Mouse (Mus musculus) erythroblast, embryonic 14.5 days (primary cell): ENCODE measurements around the gene Mfng. TPM values are rescaled to one million over a fixed set of nuclear protein-coding genes. Genes with fewer than 3 reads are reported as not detected.

ENCODE experiments used
- H3K27me3 ChIP-seq: 2 replicates; pipeline ENCODE4 v1.6.1; 2012; ENCODE audit warnings: inconsistent platforms; ENCODE audit not compliant: control insufficient read depth
- H3K36me3 ChIP-seq: 2 replicates; pipeline ENCODE4 v1.6.1; 2012; ENCODE audit warnings: mild to moderate bottlenecking, inconsistent platforms; ENCODE audit not compliant: control insufficient read depth
- H3K4me1 ChIP-seq: 2 replicates; pipeline ENCODE4 v1.6.1; 2012; ENCODE audit warnings: inconsistent platforms; ENCODE audit not compliant: control insufficient read depth
- H3K4me3 ChIP-seq: replicated peaks from 2 replicates; pipeline ENCODE3; 2012; ENCODE audit warnings: moderate library complexity, mild to moderate bottlenecking, inconsistent platforms
- H3K9me3 ChIP-seq: 2 replicates; pipeline ENCODE4 v1.6.1; 2012; ENCODE audit warnings: low read length, inconsistent platforms, mixed read lengths; ENCODE audit not compliant: control insufficient read depth
- GATA1 ChIP-seq: IDR thresholded peaks from 2 replicates; pipeline ENCODE4 v1.6.1; 2012; ENCODE audit warnings: low read length, inconsistent platforms, mixed read lengths
- TAL1 ChIP-seq: IDR thresholded peaks from 3 replicates; pipeline ENCODE4 v1.6.1; 2012; ENCODE audit warnings: low read length, inconsistent platforms, mixed read lengths
- polyA plus RNA-seq: library from polyadenylated mRNA; stranded (reverse); fragments of >175 nt; gene quantifications from 2 replicates; pipeline ENCODE4 v1.2.3, GENCODE M21; 2012

Mfng gene
- polyA plus RNA-seq, 1 experiment: 0.13 TPM

DNA sequence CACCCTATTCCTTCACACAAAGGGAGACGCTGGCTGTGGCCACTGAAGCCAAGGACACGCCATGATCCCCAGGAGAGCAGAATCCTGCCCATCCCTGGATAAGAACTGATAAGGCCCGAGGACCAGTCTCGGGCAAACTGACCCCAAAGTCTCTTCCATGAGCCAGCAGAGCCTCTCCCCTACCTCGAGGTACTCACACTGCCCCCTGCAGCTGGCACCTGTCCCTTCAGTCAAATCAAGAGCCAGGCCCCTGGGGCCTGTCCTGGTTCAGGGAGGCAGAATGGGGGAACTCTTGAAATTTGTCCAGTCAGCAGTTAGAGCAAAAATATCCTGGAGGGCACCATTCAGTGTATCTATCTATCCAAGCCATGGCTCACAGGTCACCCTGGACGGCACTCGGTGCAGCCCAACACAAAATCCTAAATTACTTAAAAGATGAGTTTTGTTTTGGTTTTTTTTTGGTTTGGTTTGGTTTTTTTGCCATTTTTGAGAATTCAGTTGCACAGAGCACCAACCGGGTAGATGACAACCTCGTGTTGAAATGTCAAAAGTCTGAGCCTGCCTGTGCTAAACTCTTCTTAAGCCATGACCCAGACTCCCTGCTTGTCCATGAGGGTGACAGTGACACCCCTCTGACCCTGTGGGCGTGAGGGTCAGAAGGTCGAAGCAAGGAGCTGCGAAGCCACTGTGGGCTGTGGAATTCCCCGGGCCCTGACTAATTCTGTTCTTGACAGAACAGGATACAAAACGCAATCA is 9.3 kb upstream of the Mfng start:
- H3K9me3 ChIP-seq: no peaks in the 10 kb centered on the region
- no peaks in the 10 kb centered on the region; the same call in 1 of the 2 replicates for H3K36me3 ChIP-seq
- TF ChIP-seq TAL1: no peak
- TF ChIP-seq GATA1: no peak
- no peak overlapping the region for H3K4me3 ChIP-seq
- H3K27me3 ChIP-seq: no peaks in the 10 kb centered on the region
- no peaks in the 10 kb centered on the region for H3K4me1 ChIP-seq

DNA sequence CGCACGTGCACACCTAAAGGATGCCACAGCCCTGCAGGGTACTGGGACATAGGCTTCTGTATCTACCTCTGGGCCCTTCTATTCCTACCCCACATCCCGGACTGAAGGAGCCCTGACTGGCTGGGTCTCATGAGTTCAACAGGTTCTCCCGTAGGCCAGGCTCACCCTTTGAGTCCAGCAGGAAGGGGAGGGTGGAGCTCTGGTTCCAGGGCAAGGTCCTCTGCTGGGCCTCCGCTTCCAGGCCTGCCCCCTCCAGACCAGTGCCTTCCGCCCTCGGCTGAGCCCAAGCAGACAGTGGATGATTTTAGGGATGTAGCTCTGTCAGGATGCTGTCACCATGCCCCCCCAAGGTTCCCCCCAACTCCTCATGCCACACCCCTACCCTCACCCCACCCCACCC is 7.6 kb upstream of the Mfng start:
- TF ChIP-seq TAL1 (no peak), GATA1 (no peak)
- H3K4me3 ChIP-seq: no peak overlapping the region
- H3K9me3 ChIP-seq: peaks cover 6% of the 10 kb centered on the region
- H3K4me1 ChIP-seq: no peaks in the 10 kb centered on the region
- H3K36me3 ChIP-seq: peaks cover 5% of the 10 kb centered on the region; the same call in 1 of the 2 replicates
- no peaks in the 10 kb centered on the region for H3K27me3 ChIP-seq

DNA sequence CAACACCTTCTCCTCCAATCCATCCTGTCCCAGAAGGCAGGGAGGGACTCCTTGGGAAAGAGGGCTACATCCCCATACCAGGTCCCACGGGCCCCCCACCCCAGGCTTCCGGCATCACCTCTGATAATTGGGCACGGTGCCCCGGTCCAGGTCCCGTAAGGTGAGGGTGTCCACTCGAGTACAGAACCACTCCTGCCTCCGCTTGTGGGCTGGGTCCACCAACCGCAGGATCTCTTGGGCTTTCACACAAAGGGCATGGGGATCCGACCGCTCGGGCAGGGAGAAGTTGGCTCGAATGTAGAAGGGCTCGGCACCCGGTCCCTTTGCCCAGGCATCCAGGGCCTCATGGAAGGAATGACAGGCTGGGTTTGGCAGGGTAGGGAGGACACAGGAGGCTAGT is 7.1 kb upstream of the Mfng start:
- peaks cover 8% of the 10 kb centered on the region; the same call in 1 of the 2 replicates for H3K36me3 ChIP-seq
- peaks cover 6% of the 10 kb centered on the region for H3K9me3 ChIP-seq
- H3K4me3 ChIP-seq: no peak overlapping the region
- no peaks in the 10 kb centered on the region for H3K27me3 ChIP-seq
- TF ChIP-seq GATA1 (no peak), TAL1 (no peak)
- H3K4me1 ChIP-seq: no peaks in the 10 kb centered on the region

DNA sequence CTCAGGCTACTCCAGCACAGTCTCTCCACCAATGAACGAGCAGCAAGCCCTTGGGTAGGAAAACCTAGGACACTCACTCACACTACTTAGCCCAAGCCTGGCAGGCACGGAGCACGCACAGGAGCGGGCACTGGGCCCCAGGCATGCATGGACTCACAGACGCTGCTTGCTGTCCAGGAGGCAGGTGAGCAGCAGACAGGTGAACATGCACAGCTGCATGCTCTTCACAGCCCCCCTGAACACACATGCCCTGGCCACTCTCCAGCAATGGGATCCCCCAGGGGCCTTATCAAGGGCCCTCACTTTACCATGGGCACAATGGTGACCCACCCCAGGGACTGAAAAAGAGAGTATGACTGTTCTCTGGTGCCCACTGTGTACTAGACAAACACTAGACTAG is 6.4 kb upstream of the Mfng start:
- no peaks in the 10 kb centered on the region for H3K4me1 ChIP-seq
- TF ChIP-seq TAL1 (no peak), GATA1 (no peak)
- no peaks in the 10 kb centered on the region for H3K27me3 ChIP-seq
- H3K36me3 ChIP-seq: peaks cover 12% of the 10 kb centered on the region; the same call in 1 of the 2 replicates
- H3K4me3 ChIP-seq: no peak overlapping the region
- peaks cover 6% of the 10 kb centered on the region for H3K9me3 ChIP-seq

DNA sequence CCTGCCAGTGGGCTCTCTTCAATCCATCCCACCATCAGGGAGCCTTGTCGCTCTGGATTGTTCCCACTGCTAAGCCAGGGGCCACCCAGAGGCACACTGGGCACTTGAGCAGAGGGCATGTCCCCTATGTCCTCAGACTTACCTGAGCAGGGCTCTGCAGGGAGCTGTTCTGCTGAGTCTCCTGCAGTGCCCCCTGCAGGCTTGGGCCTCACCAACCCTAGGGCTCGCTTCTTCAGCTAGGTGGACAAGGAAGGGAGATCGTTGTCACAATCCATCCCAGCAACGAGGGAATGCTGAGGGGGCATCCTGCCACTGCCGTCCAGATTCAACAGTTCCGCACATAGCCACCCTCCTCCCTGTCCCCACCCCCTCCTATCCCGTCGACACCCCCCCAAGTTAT is 6.0 kb upstream of the Mfng start:
- TF ChIP-seq GATA1: no peak
- TF ChIP-seq TAL1: no peak
- H3K36me3 ChIP-seq: peaks cover 12% of the 10 kb centered on the region; the same call in 1 of the 2 replicates
- H3K9me3 ChIP-seq: peaks cover 6% of the 10 kb centered on the region

DNA sequence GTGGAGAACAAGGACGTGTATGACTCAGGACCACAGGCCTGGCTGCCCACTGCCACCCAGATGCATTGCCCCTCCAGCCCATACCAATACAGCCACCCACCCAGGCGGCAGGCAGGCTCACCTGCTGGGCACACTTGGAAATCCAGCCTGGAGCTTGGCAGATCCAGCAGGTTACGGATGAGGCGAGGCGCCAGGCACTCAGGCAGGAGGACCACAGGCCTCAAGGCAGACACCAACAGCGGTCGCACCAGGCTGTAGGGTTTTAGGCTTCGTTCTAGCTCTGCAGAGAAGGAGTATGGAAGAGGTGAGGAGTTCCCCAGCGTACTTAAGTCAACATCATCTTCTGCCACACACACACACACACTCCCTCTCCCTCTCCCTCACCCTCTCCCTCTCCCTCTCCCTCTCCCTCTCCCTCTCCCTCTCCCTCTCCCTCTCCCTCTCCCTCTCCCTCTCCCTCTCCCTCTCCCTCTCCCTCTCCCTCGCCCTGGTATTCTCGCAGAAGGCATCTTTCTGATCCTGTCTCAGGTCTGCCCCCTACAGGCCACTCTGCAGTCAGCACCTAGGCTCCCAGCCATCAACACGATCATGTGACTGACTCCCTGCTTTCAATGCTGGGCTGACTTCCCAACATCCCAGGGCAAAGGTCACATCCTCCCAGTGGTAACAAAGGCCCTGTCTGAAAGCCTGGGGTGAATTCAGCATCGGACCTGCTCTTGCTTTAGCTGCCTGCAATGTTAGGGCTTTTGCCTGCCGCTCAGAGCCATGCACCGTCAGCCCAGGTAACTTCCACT is 5.0 kb upstream of the Mfng start:
- Histone ChIP-seq H3K4me1 (peaks cover 4% of the 10 kb centered on the region), H3K9me3 (peaks cover 6% of the 10 kb centered on the region), H3K4me3 (no peak overlapping the region), H3K27me3 (no peaks in the 10 kb centered on the region), H3K36me3 (peaks cover 12% of the 10 kb centered on the region; the same call in 1 of the 2 replicates)
- TF ChIP-seq TAL1 (no peak), GATA1 (no peak)

More for the DNA sequence above, 6.0 kb upstream of the Mfng start:
- no peaks in the 10 kb centered on the region for H3K4me1 ChIP-seq
- H3K4me3 ChIP-seq: no peak overlapping the region
- no peaks in the 10 kb centered on the region for H3K27me3 ChIP-seq

DNA sequence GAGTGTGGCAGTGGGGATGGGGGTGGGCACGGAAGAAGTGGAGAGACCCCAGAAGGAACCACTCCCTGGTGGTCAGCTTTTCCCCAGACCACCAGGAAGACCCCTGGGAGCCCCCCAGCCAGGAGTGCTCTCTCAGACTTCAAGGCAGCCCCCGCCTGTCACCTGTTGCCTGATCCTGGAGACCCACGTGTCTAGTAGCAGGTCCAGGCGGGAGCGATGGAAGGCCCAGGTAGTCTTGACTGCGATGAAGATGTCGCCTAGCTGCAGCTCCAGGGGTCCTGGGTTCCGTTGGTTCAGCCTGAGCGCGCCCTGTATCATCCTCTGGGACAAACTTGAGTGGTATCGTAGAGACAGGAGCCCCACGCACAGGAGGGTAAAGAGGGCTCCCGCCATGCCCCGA is 419 bp downstream of the Mfng start:
- no peak for TF ChIP-seq GATA1
- TF ChIP-seq TAL1: no peak
- Histone ChIP-seq H3K4me1 (peaks cover 21% of the 10 kb centered on the region), H3K36me3 (peaks cover 12% of the 10 kb centered on the region; the same call in 1 of the 2 replicates), H3K9me3 (peaks cover 17% of the 10 kb centered on the region), H3K4me3 (peak overlapping the region; percentile 42), H3K27me3 (no peaks in the 10 kb centered on the region)

DNA sequence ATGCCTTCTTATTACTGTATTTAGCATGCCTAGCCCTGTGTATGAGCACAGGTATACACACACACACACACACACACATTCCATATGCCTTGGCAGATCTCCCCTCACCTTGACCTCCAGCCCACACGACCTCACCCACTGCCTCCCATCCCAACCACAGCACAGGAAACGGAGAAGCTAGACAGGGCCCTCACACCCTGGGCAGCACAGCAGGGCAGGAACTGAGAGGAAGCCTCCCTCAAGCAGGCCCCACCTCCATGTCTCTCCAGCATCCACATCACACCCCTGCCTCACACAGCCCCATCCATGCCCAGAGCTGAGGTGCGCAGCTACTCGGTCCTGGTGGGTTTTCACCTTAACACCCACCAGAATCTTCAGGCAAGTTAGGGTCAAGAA is 909 bp downstream of the Mfng start:
- Histone ChIP-seq H3K27me3 (no peaks in the 10 kb centered on the region), H3K4me1 (peaks cover 21% of the 10 kb centered on the region), H3K36me3 (peaks cover 12% of the 10 kb centered on the region; the same call in 1 of the 2 replicates), H3K9me3 (peaks cover 17% of the 10 kb centered on the region), H3K4me3 (no peak overlapping the region)
- TF ChIP-seq GATA1 (no peak), TAL1 (no peak)

DNA sequence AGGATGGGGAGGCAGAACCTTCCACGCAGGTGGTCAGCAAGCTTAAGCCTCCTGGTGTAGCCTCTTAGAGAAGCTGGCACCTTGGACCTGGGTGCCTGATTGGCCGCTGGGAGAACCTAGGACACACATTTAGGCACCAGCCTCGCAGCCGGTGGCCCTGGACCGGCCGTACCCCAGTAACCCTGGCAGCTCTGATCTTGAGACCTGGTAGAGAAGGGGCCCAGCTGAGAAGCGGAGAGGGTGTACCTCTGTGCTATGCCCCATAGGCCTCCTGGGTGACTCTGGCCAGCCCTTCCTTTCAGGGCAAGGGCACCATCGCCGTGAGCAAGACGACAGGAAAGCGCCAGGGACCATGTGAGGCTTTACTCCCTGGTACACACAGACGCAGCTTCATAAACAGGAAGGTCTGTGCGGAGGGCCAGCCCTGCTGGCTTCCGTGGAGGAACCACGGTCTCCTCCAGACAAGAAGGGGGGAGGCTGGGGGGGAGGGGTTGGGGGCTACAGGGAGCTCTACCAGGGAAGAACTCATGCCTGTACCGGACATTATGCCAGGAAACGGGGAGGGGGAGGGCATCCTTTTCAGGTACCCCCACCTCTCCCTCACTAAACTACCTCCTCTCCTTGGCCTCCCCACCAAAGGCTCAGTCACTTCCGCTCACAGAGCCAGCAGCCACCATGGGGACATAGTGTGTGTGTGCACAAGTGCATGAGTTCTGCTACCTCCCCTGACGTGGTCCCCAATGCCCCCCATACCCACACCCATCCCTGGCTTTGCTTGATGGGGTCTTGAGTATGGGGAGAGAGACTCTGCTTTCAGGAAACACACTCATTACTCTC is 1.5 kb downstream of the Mfng start:
- Histone ChIP-seq H3K4me3 (no peak overlapping the region), H3K9me3 (peaks cover 17% of the 10 kb centered on the region), H3K27me3 (no peaks in the 10 kb centered on the region), H3K36me3 (peaks cover 12% of the 10 kb centered on the region; the same call in 1 of the 2 replicates), H3K4me1 (peaks cover 21% of the 10 kb centered on the region)
- TF ChIP-seq GATA1: no peak
- TF ChIP-seq TAL1: no peak
